Mouse (Mus musculus) megakaryocyte progenitor cell, adult 5-6 weeks (primary cell): ENCODE measurements around the gene Pomc. TPM values are rescaled to one million over a fixed set of nuclear protein-coding genes. Genes with fewer than 3 reads are reported as not detected.
A peak's percentile ranks its signal among the peaks of the same experiment; 100 is the strongest.
"Not testable (repeated sequence)": the region's sequence is repeated elsewhere in the genome, so short reads cannot be mapped to it uniquely, and the experiment has no call there.

Experiments used
- ATAC-seq: replicated peaks from 2 replicates; pipeline ENCODE4 v1.8.0; 2016; ENCODE audit warnings: mild to moderate bottlenecking, moderate TSS enrichment, inconsistent platforms; ENCODE audit not compliant: poor library complexity
- total RNA-seq, 2 experiments: library from RNA; stranded (forward) in 1 of 2; stranded (reverse) in 1 of 2; fragments of 157-497, 149-512 nt in 1 of 2; fragments of 200-1000 nt in 1 of 2; gene quantifications; 2 replicates each; pipeline versions ENCODE4 v1.2.3 to v1.2.4; 2015 to 2017

Gene Pomc
- 0.83 and 1.2 TPM in 2 replicates for total RNA-seq (2015)
- total RNA-seq (2017), result 0.44 and 2.2 TPM in 2 replicates

- no peak for ATAC-seq
Observed at GRCm38 (mm10) chr12:3954651-3955050, at the start of gene Pomc. Gene Pomc (plus strand): TSS chr12:3954951.

GRCm38 (mm10) chr12:3905436-3905835 is 49.3 kb upstream of the Pomc start:
- ATAC-seq, result no peak

- ATAC-seq, result no peak
Observed at GRCm38 (mm10) chr12:3906308-3906707, 48.4 kb upstream of the Pomc start.

GRCm38 (mm10) chr12:3907008-3907407 is 47.7 kb upstream of the Pomc start:
- no peak for ATAC-seq

- ATAC-seq, result no peak
Observed at GRCm38 (mm10) chr12:3907418-3907817, 47.3 kb upstream of the Pomc start.

- ATAC-seq, result no peak
Observed at GRCm38 (mm10) chr12:3910466-3911093, 44.2 kb upstream of the Pomc start.

GRCm38 (mm10) chr12:3911831-3912348 is 42.9 kb upstream of the Pomc start:
- no peak for ATAC-seq

- ATAC-seq, result no peak
Observed at GRCm38 (mm10) chr12:3915852-3916251, 38.9 kb upstream of the Pomc start.

GRCm38 (mm10) chr12:3917668-3918341 is 36.9 kb upstream of the Pomc start:
- ATAC-seq, result 0 out of 2 replicates have a peak, but pooled peaks have one; percentile 29

GRCm38 (mm10) chr12:3918577-3918976 is 36.2 kb upstream of the Pomc start:
- no peak for ATAC-seq

GRCm38 (mm10) chr12:3919423-3919822 is 35.3 kb upstream of the Pomc start:
- no peak for ATAC-seq

GRCm38 (mm10) chr12:3926127-3926526 is 28.6 kb upstream of the Pomc start:
- ATAC-seq, result peak; percentile 83

GRCm38 (mm10) chr12:3928841-3929240 is 25.9 kb upstream of the Pomc start:
- ATAC-seq, result 0 out of 2 replicates have a peak, but pooled peaks have one; percentile 26

GRCm38 (mm10) chr12:3930090-3930865 is 24.5 kb upstream of the Pomc start:
- ATAC-seq, result not testable (repeated sequence)

GRCm38 (mm10) chr12:3942026-3942425 is 12.7 kb upstream of the Pomc start:
- no peak for ATAC-seq

GRCm38 (mm10) chr12:3944454-3945073 is 10.2 kb upstream of the Pomc start:
- ATAC-seq, result no peak

GRCm38 (mm10) chr12:3947503-3947902 is 7.2 kb upstream of the Pomc start:
- ATAC-seq, result no peak

GRCm38 (mm10) chr12:3955371-3955770 is 620 bp downstream of the Pomc start:
- ATAC-seq, result 0 out of 2 replicates have a peak, but pooled peaks have one; percentile 30

GRCm38 (mm10) chr12:3956351-3956750 is 1.6 kb downstream of the Pomc start:
- peak; percentile 39 for ATAC-seq

- ATAC-seq, result peak; percentile 94
Observed at GRCm38 (mm10) chr12:3959791-3960543, 5.2 kb downstream of the Pomc start.
